Mouse (Mus musculus) left cerebral cortex, adult 2 months (tissue): ENCODE results near the gene Sugt1. TPM values are rescaled to one million over a fixed set of nuclear protein-coding genes. Genes with fewer than 3 reads are reported as not detected.
A peak's percentile ranks its signal among the peaks of the same experiment; 100 is the strongest.

ENCODE experiments used
- DNase-seq, 2 experiments: peaks; one replicate each; pipeline ENCODE4 v3.0.0; 2021 to 2022; ENCODE audit warnings: low spot score in 2 of 2, mixed read lengths in 1 of 2; ENCODE audit errors: extremely low spot score in 1 of 2
- H3K27ac ChIP-seq: fragments of 200-600 bp; 2 replicates; pipeline ENCODE4 v1.8.1; 2022
- H3K4me3 ChIP-seq: fragments of 200-600 bp; 2 replicates; pipeline ENCODE4 v1.8.1; 2022
- CTCF ChIP-seq: fragments of 200-600 bp; IDR thresholded peaks from 2 replicates; pipeline ENCODE4 v1.8.1; 2022; ENCODE audit warnings: antibody characterized with exemption, mild to moderate bottlenecking, moderate library complexity
- intact Hi-C: fragments of 180-260 bp; cut with DNase I; formaldehyde crosslinking; loops from one replicate; pipeline ENCODE4 v1.15.1; 2025
- long read RNA-seq, 2 experiments: library from polyadenylated mRNA; stranded (forward); transcript quantifications; one replicate each; pipeline ENCODE4 v2.0.0; 2021; ENCODE audit warnings: borderline mapping rate in 2 of 2
- total RNA-seq, 2 experiments: library from RNA; stranded (reverse); gene quantifications; 2 replicates each; pipeline ENCODE4 v1.2.3; 2021

Sugt1 gene
- 10 to 100 TPM; 83.6 to 88.8 TPM for total RNA-seq
- long read RNA-seq, experiment 1, full-length matches to known transcripts, result 45 of 62 reads
- long read RNA-seq, experiment 1, partial matches to known transcripts, result 3 of 62 reads
- long read RNA-seq, experiment 1, other reads (novel, unspliced or antisense), result 14 of 62 reads
- long read RNA-seq, experiment 2, full-length matches to known transcripts, result 26 of 33 reads
- long read RNA-seq, experiment 2, partial matches to known transcripts, result 2 of 33 reads
- long read RNA-seq, experiment 2, other reads (novel, unspliced or antisense), result 5 of 33 reads

DNA sequence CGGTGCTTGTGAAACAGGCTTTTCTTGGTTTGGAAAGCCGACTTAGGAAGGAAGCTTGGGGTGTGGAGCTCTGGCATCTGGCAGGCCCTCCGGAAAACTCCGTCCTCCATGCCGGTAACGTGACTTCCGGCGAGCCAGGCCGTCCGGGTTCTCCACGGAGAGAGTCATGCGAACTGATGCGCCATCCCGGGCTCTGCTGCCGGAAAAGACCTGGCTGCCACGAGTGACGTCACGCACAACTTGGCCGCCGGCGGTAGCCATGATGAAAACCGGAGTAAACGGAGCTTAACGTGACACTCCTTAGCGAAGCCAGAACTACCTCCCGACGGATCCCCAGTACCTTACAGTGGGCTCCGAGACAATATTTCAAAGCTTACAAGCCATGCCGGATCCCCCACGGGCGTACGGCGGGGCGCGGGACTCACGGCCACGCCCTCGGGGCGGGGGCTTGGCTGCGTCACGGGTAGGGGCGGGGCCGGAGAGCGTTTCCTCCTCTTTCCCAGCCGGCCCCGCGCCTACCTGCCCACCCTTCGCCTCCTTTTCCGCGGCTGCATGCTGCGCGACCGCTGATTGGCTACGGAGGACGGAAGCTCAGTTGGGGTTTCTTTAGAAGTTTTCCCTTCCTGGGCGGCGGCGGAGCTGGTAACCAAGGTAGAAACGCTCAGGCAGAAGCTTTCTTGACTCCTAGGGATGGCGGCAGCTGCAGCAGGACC is at the start of gene Sugt1:
Sugt1 (plus strand) TSS at position 553 of the 713 bp plus-strand sequence.
- TF ChIP-seq CTCF, result no peak
- Histone ChIP-seq H3K4me3 (peak within 1 kb of the TSS; percentile 92), H3K27ac (peak within 1 kb of the TSS; percentile 100)
- peak; percentile 96 for DNase-seq
- intact Hi-C loops, result loop anchor here (1.0 kb wide), 1 partner anchor 105 kb away; no protein-coding TSS in a partner anchor

- intact Hi-C loops, result no loop called here
- DNase-seq, result no peak
- no peak for TF ChIP-seq CTCF
- H3K27ac ChIP-seq, result no peak overlapping the region
- H3K4me3 ChIP-seq, result no peak overlapping the region
These were observed 49.6 kb upstream of the Sugt1 start for GRCm38 (mm10) chr14:79537921-79538320.

DNA sequence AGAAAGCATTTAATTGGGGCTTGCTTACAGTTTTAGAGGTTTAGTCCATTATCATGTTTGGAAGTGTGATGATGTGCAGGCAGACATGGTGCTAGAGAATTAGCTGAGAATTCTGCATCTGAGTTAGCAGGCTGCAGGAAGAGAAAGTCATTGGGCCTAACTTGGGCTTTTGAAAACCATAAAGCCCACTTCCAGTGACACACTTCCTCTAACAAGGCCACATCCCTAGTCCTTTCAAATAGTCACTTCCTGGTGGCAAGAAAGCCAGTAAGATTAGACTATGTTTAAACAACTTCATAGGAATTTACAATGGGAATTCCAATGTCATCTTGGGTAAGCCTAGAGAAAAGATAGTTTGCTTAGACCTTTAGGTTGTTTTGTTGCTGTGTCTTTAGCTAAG is 45.9 kb upstream of the Sugt1 start:
- H3K27ac ChIP-seq, result no peak overlapping the region
- intact Hi-C loops, result no loop called here
- DNase-seq, result no peak
- no peak for TF ChIP-seq CTCF
- no peak overlapping the region for H3K4me3 ChIP-seq

DNA sequence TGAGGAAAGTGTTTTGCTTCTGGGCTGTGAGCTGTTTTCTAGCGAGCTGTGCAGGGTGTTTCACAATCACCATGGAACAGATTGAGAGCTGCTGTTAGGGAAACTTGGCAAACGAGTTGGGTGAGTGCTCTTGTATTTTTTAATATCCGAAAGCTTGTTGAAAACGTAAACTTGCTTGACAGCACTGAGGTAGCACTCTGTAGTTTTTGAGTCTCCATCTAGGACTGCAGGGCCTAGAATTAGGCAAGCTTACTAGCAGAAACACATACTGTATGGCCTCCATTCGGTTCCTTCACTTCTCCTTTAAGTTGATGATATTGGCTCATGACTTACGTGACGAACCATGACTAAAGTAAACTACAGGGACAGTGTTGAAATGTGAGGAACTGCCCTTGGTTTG is 38.1 kb upstream of the Sugt1 start:
- no peak for DNase-seq
- TF ChIP-seq CTCF, result no peak
- Histone ChIP-seq H3K4me3 (no peak overlapping the region), H3K27ac (no peak overlapping the region)
- intact Hi-C loops, result loop anchor here (5.0 kb wide), 1 partner anchor 37 kb away; no protein-coding TSS in a partner anchor

GRCm38 (mm10) chr14:79551929-79552328 is 35.6 kb upstream of the Sugt1 start:
- DNase-seq, result no peak
- H3K27ac ChIP-seq, result no peak overlapping the region
- intact Hi-C loops, result no loop called here
- no peak overlapping the region for H3K4me3 ChIP-seq
- TF ChIP-seq CTCF, result no peak

DNA sequence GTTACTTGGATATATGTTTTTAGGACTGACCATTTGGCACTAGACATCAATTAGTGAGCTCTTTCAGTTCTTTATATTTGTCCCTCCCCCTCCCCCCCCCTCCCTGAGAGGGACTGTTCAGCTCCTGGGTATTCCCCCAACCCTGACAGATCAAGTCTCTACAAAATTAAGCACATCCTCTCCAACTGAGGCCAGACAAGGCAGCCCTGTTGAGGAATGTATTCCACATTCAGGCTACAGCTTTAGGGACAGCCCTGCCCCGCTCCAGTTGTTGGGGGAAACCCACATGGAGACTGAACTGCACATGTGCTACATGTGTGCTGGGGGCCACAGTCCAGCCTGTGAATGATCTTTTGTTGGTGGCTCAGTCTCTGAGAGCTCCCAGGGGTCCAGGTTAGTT is 34.6 kb upstream of the Sugt1 start:
- no peak for TF ChIP-seq CTCF
- intact Hi-C loops, result no loop called here
- DNase-seq, result no peak

GRCm38 (mm10) chr14:79557796-79558195 is 29.7 kb upstream of the Sugt1 start:
- TF ChIP-seq CTCF, result no peak
- Histone ChIP-seq H3K27ac (no peak overlapping the region), H3K4me3 (no peak overlapping the region)
- intact Hi-C loops, result no loop called here
- DNase-seq, result no peak

More for the DNA sequence above, 34.6 kb upstream of the Sugt1 start:
- H3K4me3 ChIP-seq, result no peak overlapping the region
- H3K27ac ChIP-seq, result no peak overlapping the region

DNA sequence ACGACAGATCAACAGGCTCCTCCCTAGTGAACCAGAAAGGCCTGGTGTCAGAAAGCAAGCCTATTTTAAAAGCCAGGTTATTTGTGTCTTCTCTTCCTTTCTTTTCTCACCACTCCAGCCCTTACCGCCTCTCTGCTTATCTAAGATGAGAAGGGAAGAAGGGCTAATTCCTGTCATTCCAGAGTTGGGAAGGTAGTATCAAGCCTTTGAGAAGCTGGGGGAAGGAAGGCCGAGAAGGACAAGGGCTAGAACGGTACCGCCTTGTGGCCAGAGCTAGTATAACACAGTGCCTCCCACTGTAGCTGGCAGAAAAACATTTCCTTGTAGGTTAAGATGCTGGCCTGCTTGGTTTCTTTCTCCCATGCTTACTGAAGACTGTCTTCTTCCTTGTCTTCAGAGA is 24.7 kb upstream of the Sugt1 start:
- Histone ChIP-seq H3K4me3 (no peak overlapping the region), H3K27ac (no peak overlapping the region)
- intact Hi-C loops, result loop anchor here (2.0 kb wide), 1 partner anchor 82 kb away; the partner anchor contains the start of genes Elf1 and Wbp4
- peak in 1 of 2 experiments; percentile 17 for DNase-seq
- peak; percentile 60 for TF ChIP-seq CTCF

DNA sequence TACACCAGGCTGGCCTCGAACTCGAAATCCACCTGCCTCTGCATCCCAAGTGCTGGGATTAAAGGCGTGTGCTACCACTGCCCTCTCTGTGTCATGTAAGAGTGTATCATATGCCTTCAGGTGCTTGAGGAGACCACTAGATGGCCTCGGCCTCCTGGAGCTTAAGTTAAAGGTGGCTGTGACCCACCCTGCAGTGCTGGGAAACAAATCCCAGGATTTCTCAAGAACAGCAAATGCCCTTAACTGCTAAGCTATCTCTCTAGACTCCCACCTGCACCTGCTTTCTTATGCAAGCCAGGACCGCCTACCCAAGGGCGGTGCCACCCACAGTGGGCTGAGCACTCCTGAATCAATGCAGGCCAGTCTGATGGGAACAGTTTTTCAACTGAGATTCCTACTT is 22.7 kb upstream of the Sugt1 start:
- DNase-seq, result no peak
- no peak; the same call in 1 of the 2 replicates for TF ChIP-seq CTCF
- no peak overlapping the region for H3K27ac ChIP-seq
- H3K4me3 ChIP-seq, result no peak overlapping the region
- intact Hi-C loops, result no loop called here

DNA sequence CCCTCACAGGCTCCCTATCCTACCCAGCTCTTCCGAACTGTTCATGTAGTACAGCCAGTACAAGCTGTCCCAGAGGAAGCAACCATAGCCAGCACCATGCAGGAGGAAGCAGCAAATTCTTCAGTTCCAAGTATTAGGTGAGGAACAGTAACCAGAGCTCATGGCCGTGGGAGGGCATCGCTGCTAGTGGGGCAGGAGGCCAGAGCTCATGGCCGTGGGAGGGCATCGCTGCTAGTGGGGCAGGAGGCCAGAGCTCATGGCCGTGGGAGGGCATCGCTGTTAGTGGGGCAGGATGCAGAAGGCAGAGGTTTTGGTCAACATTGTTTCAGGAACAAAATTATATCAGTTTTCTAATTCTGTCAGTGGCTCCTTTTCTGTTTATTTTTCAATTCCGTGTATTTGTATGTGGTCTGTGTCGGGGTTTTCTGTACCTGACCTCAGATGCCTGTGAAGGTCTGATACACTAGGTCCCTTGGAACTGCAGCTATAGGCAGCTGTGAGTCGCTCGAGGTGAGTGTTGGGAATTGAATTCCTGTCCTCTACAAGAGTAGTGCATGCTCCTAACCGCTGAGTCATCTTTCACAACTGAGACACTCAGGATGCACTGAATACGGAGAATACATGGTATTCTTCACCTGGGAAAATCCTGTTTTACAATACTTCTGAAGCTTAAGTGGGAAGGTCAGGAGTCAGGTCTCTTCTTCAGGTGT is 13.9 kb upstream of the Sugt1 start:
- intact Hi-C loops, result no loop called here
- H3K4me3 ChIP-seq, result no peak overlapping the region
- no peak overlapping the region for H3K27ac ChIP-seq
- DNase-seq, result no peak
- TF ChIP-seq CTCF, result no peak

- no peak overlapping the region for H3K4me3 ChIP-seq
- intact Hi-C loops, result no loop called here
- no peak overlapping the region for H3K27ac ChIP-seq
- no peak for TF ChIP-seq CTCF
- no peak for DNase-seq
These were observed 13.1 kb upstream of the Sugt1 start for GRCm38 (mm10) chr14:79574361-79574760.
